Mouse (Mus musculus) liver, embryonic 14 days (tissue): ENCODE measurements around the gene Gspt2. TPM values are rescaled to one million over a fixed set of nuclear protein-coding genes. Genes with fewer than 3 reads are reported as not detected.

Experiments used
- polyA plus RNA-seq: library from polyadenylated mRNA; depleted of rRNA; stranded (reverse); fragments of >200 nt; gene quantifications from 2 replicates; pipeline ENCODE4 v1.2.3, GENCODE M21; 2012; rRNA removed

The Gspt2 gene
- polyA plus RNA-seq = 0.97 and 1.1 TPM in 2 replicates

DNA sequence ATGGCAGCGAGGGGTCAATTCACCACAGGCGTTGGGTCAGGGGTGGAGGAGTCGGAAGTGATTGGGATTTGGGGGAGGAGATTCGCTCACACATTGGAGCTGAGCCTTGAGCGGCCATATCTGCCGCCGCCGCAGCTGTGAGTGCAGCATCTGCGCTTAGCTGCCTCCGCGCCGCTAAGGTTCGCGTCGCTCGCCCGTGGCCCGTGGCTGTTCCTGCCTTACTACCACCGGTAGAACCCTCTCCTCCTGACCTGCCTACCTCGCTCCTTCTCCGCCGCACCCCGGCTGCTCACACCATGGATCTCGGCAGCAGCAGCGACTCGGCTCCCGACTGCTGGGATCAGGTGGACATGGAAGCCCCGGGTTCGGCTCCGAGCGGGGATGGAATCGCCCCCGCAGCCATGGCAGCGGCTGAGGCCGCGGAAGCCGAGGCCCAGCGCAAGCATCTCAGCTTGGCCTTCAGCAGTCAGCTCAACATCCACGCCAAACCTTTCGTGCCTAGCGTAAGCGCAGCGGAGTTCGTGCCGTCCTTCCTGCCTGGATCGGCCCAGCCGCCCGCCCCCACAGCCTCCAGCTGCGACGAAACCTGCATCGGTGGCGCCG is at the start of gene Gspt2:
TSS of gene Gspt2 (plus strand) at position 109 of the 603 bp plus-strand sequence.

Other genes starting within 250 kb of the Gspt2 start
- gene Maged1, start 93.9 kb upstream of the Gspt2 start, polyA plus RNA-seq = 50.5 and 50.6 TPM in 2 replicates
- 1.1 and 1.2 TPM in 2 replicates for gene Zxdb, start 88.5 kb downstream of the Gspt2 start, polyA plus RNA-seq